Mouse (Mus musculus) cerebral cortex, adult 2 months (tissue): ENCODE results near the gene Pheta2.

Source experiments
- WGBS: fragments of 180-500 bp; shearing (Covaris S2); methylation state at CpG from one replicate; pipeline ENCODE4 v1.1.7; 2018; 5-methylcytosine and 5-hydroxymethylcytosine counted together

The Pheta2 gene

GRCm38 (mm10) chr15:82368851-82369250, 30.1 kb downstream of the Pheta2 start:
- WGBS = 91% methylated on average over 1 of the region's 1 CpGs

- WGBS = 93% methylated on average over 6 of the region's 6 CpGs
Measured at GRCm38 (mm10) chr15:82372446-82372845, 33.7 kb downstream of the Pheta2 start.

GRCm38 (mm10) chr15:82372991-82373390, 34.2 kb downstream of the Pheta2 start:
- WGBS = 87% methylated on average over 5 of the region's 5 CpGs

- WGBS = 89% methylated on average over 5 of the region's 5 CpGs
Measured at GRCm38 (mm10) chr15:82374437-82374836, 35.7 kb downstream of the Pheta2 start.

GRCm38 (mm10) chr15:82375855-82376254, 37.1 kb downstream of the Pheta2 start:
- WGBS = 87% methylated on average over 9 of the region's 9 CpGs

GRCm38 (mm10) chr15:82376393-82377138, 37.8 kb downstream of the Pheta2 start:
- WGBS = 43% methylated on average over 17 of the region's 17 CpGs

- 86% methylated on average over 5 of the region's 5 CpGs for WGBS
Measured at GRCm38 (mm10) chr15:82377701-82378100, 39.0 kb downstream of the Pheta2 start.

- WGBS = 56% methylated on average over 15 of the region's 15 CpGs
Measured at GRCm38 (mm10) chr15:82378261-82379180, 39.8 kb downstream of the Pheta2 start.

GRCm38 (mm10) chr15:82379511-82379870, 40.7 kb downstream of the Pheta2 start:
- 66% methylated on average over 7 of the region's 7 CpGs for WGBS

- WGBS = 11% methylated on average over 19 of the region's 24 CpGs
Measured at GRCm38 (mm10) chr15:82379871-82380713, 41.4 kb downstream of the Pheta2 start, which contains the start of gene Cyp2d22. Gene Cyp2d22 (minus strand): TSS chr15:82380260.

- 49% methylated on average over 7 of the region's 7 CpGs for WGBS
Measured at GRCm38 (mm10) chr15:82380714-82381062, 41.9 kb downstream of the Pheta2 start.

GRCm38 (mm10) chr15:82382441-82382840, 43.7 kb downstream of the Pheta2 start:
- WGBS = 87% methylated on average over 2 of the region's 2 CpGs

- 95% methylated on average over 2 of the region's 2 CpGs for WGBS
Measured at GRCm38 (mm10) chr15:82385729-82386128, 47.0 kb downstream of the Pheta2 start.

- 97% methylated on average over 10 of the region's 10 CpGs for WGBS
Measured at GRCm38 (mm10) chr15:82389916-82390315, 51.2 kb downstream of the Pheta2 start.

- 85% methylated on average over 2 of the region's 2 CpGs for WGBS
Measured at GRCm38 (mm10) chr15:82393922-82394321, 55.2 kb downstream of the Pheta2 start, which contains the start of gene Cyp2d11. Gene Cyp2d11 (minus strand): TSS chr15:82394022.
